Mouse (Mus musculus): Measurements from ENCODE around the gene Armh2. TPM values are rescaled to one million over a fixed set of nuclear protein-coding genes. Genes with fewer than 3 reads are reported as not detected.
A peak's percentile ranks its signal among the peaks of the same experiment; 100 is the strongest.
"Not testable (repeated sequence)": the region's sequence is repeated elsewhere in the genome, so short reads cannot be mapped to it uniquely, and the experiment has no call there.

The Armh2 gene
- polyA plus RNA-seq, 1 experiment from 2014 or later, result not detected

DNA sequence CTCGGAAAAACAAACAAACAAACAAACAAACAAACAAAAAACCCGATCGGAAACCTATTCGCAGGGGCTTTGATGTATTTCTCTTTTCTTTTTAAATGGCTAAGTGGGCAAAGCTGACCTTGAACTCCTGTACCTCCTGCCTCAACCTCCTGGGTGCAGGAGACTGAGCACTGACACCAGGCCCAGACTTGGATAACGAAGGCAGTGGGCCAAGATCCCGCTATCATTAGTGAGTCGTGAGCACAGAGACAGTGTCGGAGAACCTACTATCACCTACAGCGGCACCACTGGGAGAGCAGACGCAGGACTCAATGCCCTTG, 20.0 kb downstream of the Armh2 start:
- Histone ChIP-seq H3K27me3 (ENCODE audit: insufficient read depth, poor library complexity, severe bottlenecking) (no peaks in the 10 kb centered on the region), H3K4me3 (peak overlapping the region; percentile 98), H3K27ac (peak overlapping the region; percentile 99), H3K36me3 (peaks cover 37% of the 10 kb centered on the region), H3K4me1 (peaks cover 13% of the 10 kb centered on the region), H3K9me3 (no peaks in the 10 kb centered on the region)
- DNase-seq (ENCODE audit: low spot score), result no peak
- WGBS, result 3% methylated on average over 10 of the region's 10 CpGs

DNA sequence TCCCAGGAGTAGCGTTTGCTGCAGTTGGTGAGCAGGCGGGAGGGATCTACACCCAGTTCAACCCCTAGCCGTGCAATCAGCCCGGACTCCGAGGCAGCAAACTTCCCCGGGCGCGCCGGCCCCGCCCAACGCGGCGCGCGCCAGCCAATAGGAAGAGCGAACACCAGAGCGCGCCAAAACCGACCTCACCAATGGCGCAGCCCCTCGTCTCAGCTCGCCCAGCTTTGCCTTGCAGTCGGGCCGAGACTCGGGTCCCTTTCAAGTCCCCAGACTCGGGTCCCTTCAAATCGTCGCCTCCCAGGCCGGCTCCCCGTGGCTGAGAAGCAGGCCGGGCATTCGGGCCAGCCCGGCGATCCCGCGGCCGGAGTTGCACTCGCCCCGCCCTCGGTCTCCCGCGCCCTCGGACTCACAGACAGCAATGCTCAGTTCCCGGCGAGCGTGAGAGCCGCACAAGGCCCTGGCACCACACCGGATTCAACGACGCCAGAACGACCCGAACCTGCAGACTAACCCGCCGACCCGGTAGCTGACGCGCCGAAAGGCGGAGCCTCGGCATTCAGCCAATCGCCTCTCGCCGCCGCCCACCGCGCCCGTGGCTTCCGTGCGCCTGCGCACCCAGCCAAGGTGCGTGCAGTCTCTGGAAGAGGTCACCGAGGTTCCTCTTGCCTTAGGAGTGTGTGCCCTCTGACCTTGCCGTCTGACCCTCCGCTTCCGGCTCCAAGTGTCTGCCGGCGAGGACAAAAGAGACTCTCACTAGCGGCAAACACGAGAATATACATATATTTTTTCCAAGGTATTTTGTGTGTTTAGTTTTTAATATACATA, 20.6 kb downstream of the Armh2 start, which contains the start of gene Gmnn:
Gmnn (minus strand) TSS at position 521 of the 825 bp plus-strand sequence.
- peak; percentile 97 for DNase-seq (ENCODE audit: low spot score)
- WGBS, result under 1% methylated on average over 79 of the region's 79 CpGs
- Histone ChIP-seq H3K36me3 (peaks cover 32% of the 10 kb centered on the region), H3K4me1 (peaks cover 13% of the 10 kb centered on the region), H3K27me3 (ENCODE audit: insufficient read depth, poor library complexity, severe bottlenecking) (no peaks in the 10 kb centered on the region), H3K4me3 (peak within 1 kb of the TSS; percentile 98), H3K9me3 (no peaks in the 10 kb centered on the region), H3K27ac (peak within 1 kb of the TSS; percentile 99)

DNA sequence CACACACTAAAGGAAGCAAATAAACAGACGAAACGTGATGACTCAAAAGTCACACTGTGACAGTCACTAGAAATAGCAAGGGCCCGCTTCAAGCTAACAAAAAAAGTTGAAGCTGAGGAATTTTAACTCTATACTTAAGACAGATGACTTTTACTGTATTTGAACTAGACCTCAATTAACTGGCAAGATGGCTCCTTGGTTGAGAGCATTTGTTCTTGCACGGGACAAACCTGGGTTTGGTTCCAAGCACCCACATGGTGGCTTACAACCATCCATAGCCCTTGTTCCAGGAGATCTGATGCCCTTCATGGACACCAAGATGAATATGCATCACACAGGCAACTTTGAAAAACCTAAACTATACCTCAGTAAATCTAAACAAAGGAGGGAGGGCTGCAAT, 21.2 kb downstream of the Armh2 start:
- peak overlapping the region; percentile 99 for H3K27ac ChIP-seq
- H3K36me3 ChIP-seq, result peaks cover 25% of the 10 kb centered on the region
- 38% methylated on average over 4 of the region's 4 CpGs for WGBS

DNA sequence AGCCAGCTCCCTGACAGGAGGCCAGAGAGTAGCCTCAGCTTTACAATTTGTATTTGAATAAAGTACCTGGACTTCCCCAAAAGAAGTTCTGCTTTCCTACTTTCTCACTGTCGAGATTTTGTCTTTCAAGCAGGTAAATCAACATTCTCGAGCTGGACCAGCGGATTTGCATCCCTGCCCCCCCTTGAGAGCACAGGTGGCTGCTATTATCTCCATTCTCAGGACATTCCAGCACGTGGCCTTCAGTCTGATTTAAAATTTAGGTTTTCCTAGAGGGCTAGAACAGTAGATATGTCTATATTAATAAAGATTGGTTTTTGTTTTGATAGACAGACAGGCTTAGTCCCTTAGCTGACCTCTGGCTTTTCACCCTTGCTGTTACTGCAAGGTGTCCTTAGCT, 26.8 kb downstream of the Armh2 start:
- DNase-seq (ENCODE audit: low spot score); H3K27ac ChIP-seq: not testable (repeated sequence)
- 71% methylated on average over 4 of the region's 4 CpGs for WGBS

More for the DNA sequence above, 21.2 kb downstream of the Armh2 start:
- Histone ChIP-seq H3K4me1 (peaks cover 13% of the 10 kb centered on the region), H3K9me3 (no peaks in the 10 kb centered on the region), H3K27me3 (ENCODE audit: insufficient read depth, poor library complexity, severe bottlenecking) (no peaks in the 10 kb centered on the region), H3K4me3 (peak overlapping the region; percentile 98)
- DNase-seq (ENCODE audit: low spot score), result no peak

DNA sequence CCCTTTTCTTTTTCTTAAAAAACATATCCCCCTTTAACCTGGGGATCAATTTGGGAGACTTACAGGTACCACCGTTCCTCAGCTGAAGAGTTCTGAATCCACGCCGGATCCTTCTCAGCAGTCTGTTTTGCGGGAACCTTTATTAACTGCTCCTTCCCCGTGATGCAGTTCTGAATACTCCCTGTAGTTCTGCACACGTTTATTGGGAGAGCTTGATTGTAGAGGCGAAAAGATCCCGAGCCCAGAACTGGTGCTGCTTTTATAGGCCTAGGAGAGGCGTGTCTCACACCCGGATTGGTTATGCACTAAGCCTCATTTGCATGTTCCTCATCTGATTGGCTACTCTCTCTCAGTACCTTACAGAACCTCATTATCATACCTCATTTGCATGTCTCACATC, 30.4 kb downstream of the Armh2 start:
- H3K4me1 ChIP-seq; H3K4me3 ChIP-seq; H3K27ac ChIP-seq; H3K9me3 ChIP-seq; H3K36me3 ChIP-seq; DNase-seq (ENCODE audit: low spot score); H3K27me3 ChIP-seq (ENCODE audit: insufficient read depth, poor library complexity, severe bottlenecking): not testable (repeated sequence)
- WGBS, result 92% methylated on average over 9 of the region's 10 CpGs

More for the DNA sequence above, 26.8 kb downstream of the Armh2 start:
- not testable (repeated sequence) for H3K9me3 ChIP-seq; H3K36me3 ChIP-seq; H3K4me3 ChIP-seq; H3K4me1 ChIP-seq; H3K27me3 ChIP-seq (ENCODE audit: insufficient read depth, poor library complexity, severe bottlenecking)

DNA sequence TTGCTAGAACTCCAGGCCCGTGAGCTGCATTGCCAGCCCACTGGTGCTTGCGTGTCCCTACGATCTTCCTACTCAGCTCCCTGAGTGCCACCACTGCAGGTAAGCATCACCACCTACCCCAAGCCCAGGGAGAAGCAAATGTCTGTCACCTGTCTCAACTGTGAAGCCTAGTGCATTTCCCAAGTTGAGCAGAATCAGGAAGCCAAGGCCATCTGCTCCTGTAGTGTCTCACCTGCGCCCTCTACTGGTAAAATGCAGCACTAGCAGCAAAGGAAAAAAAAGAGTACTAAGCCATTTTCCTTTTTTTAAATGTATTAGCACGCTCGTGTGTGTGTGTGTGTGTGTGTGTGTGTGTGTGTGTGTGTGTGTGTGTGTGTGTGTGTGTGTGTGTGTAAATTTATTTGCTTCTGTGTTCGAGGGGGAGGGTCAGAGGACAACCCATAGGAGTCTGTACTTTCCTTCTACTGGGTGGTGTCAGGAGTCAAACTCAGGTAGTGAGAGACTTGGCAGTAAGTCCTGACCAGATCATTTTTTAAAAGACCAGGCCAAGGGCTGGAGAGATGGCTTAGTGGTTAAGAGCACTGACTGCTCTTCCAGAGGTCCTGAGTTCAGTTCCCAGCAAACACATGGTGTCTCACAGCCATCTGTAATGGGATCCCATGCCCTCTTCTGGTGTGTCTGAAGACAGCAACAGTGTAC, 35.3 kb downstream of the Armh2 start:
- DNase-seq (ENCODE audit: low spot score), result no peak
- no peaks in the 10 kb centered on the region for H3K27me3 ChIP-seq (ENCODE audit: insufficient read depth, poor library complexity, severe bottlenecking)
- H3K9me3 ChIP-seq, result no peaks in the 10 kb centered on the region
- H3K4me3 ChIP-seq, result no peak overlapping the region
- no peaks in the 10 kb centered on the region for H3K4me1 ChIP-seq
- 55% methylated on average over 7 of the region's 7 CpGs for WGBS
- no peaks in the 10 kb centered on the region for H3K36me3 ChIP-seq
- no peak overlapping the region for H3K27ac ChIP-seq

DNA sequence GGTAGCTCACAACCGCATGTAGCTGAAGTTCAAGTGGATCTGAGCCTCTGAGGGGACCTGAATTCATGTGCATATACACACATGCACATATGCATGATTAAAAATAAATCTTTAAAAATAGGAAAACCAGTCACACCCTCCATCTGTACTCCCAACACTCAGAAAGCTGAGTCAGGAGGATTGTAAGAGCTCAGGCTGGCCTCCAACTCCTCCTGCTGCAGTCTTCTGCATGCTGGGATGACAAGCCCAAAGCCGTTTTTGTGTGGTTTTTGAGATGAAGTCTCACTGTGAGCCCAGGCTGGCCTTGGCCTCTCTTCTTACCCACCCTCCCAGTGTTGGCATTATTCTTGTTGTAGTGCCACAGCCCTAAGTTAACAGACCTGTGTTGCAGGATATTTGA, 37.0 kb downstream of the Armh2 start:
- WGBS, result 74% methylated on average over 2 of the region's 2 CpGs
- DNase-seq (ENCODE audit: low spot score), result no peak
- Histone ChIP-seq H3K36me3 (no peaks in the 10 kb centered on the region), H3K9me3 (no peaks in the 10 kb centered on the region), H3K4me3 (no peak overlapping the region), H3K4me1 (no peaks in the 10 kb centered on the region), H3K27ac (no peak overlapping the region), H3K27me3 (ENCODE audit: insufficient read depth, poor library complexity, severe bottlenecking) (no peaks in the 10 kb centered on the region)

DNA sequence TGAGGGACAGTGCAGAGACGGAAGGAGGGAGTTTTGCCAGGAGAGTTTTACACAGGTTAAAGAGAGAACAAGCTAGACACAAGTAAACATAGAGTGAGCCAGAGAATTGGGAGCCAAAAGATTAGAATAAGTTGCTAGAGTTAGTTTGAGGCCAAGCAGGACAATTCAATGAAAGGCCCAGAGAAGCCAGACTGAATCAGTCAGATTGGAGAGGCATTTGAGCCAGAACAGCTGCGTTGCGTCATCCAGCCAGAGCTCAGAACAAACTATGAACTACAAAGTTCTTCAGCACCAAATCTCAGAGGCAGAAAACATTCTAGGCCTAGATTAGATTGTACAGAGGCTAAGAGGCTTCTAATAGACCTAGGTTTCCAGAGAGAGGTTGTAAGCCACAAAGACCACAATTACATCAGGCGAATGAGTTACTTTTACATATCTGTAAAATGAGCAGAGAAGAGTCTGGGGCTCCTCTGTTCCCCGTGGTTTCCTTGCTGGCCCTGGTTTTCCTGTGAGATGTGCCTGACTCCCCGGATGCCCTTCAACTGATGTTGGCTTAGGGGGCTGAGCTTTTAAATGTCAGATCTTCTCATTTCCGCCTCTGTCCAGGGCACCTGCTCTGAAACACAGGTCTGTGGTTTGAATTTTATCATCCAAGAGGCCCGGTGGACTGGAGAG, 37.8 kb downstream of the Armh2 start:
- Histone ChIP-seq H3K4me1 (no peaks in the 10 kb centered on the region), H3K27me3 (ENCODE audit: insufficient read depth, poor library complexity, severe bottlenecking) (no peaks in the 10 kb centered on the region), H3K27ac (no peak overlapping the region), H3K4me3 (no peak overlapping the region), H3K9me3 (no peaks in the 10 kb centered on the region), H3K36me3 (no peaks in the 10 kb centered on the region)
- DNase-seq (ENCODE audit: low spot score), result no peak
- WGBS, result 73% methylated on average over 8 of the region's 8 CpGs

DNA sequence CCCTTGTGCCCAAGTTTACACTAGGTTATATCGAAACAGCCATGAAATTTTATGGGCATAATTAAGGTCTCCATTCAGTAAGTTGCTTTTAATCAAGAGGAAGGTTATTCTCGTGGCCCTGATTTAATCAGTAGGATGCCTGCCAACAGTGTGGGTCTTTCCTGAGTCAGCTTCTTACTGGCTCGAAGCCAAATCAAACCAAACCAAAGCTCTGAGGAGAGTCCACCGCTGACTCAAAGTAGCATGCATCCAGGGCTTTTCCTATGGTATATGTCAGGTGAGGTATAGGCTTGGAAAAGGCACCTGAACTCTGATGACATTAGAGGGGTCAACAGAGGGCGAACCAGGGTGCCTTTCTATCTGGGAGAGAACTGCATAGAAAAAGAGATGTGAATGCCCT, 40.9 kb downstream of the Armh2 start:
- Histone ChIP-seq H3K4me1 (no peaks in the 10 kb centered on the region), H3K27ac (no peak overlapping the region), H3K9me3 (no peaks in the 10 kb centered on the region), H3K36me3 (no peaks in the 10 kb centered on the region), H3K27me3 (ENCODE audit: insufficient read depth, poor library complexity, severe bottlenecking) (no peaks in the 10 kb centered on the region), H3K4me3 (no peak overlapping the region)
- no peak for DNase-seq (ENCODE audit: low spot score)
- 67% methylated on average over 5 of the region's 5 CpGs for WGBS

DNA sequence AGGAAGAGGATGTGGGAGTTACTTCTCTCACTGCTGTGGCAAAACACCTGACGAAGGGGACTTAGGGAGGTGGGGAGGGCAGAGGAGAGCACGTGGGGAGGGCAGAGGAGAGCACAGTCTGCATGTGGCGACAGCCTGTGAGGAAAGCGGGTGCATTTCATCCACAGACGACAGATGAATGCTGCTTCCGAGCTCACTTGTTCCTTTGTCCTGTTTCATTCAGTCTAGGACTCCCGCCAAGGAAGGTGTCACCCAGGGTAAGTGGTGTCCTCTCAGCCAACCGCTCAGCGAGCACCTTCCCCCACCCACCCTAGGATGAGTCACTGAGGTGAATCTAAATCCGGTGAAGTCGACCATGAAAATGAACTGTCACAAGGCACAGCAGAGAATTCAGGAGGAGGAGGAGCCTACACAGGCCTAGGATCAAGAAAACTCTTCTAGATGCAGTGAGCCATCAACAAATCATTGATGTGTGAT, 45.0 kb downstream of the Armh2 start:
- Histone ChIP-seq H3K27me3 (ENCODE audit: insufficient read depth, poor library complexity, severe bottlenecking) (no peaks in the 10 kb centered on the region), H3K36me3 (no peaks in the 10 kb centered on the region), H3K4me1 (no peaks in the 10 kb centered on the region), H3K9me3 (no peaks in the 10 kb centered on the region), H3K4me3 (no peak overlapping the region), H3K27ac (no peak overlapping the region)
- WGBS, result 50% methylated on average over 11 of the region's 11 CpGs
- no peak for DNase-seq (ENCODE audit: low spot score)

DNA sequence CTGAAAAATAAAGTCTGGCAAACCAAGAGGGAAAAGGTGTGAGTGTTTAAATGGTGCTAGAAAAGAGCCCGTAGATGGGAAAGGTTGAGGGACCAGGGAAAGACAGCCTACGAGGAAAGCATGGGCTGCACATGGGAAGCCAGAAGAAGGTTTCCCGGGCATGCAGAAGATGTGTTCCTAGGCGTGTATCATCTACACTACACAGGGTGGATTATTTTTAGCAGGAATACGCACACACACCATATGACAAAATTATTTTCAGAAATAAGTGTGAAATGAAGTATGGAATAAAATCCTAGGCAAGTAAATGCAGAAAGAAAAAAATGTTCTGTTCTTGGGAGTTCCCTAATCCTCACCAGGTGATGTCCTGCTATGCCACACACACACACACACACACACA, 46.4 kb downstream of the Armh2 start:
- H3K36me3 ChIP-seq, result no peaks in the 10 kb centered on the region
- H3K4me1 ChIP-seq, result no peaks in the 10 kb centered on the region
- H3K4me3 ChIP-seq, result no peak overlapping the region
- no peaks in the 10 kb centered on the region for H3K27me3 ChIP-seq (ENCODE audit: insufficient read depth, poor library complexity, severe bottlenecking)
- WGBS, result 83% methylated on average over 5 of the region's 5 CpGs
- H3K27ac ChIP-seq, result no peak overlapping the region
- no peaks in the 10 kb centered on the region for H3K9me3 ChIP-seq
- no peak for DNase-seq (ENCODE audit: low spot score)

DNA sequence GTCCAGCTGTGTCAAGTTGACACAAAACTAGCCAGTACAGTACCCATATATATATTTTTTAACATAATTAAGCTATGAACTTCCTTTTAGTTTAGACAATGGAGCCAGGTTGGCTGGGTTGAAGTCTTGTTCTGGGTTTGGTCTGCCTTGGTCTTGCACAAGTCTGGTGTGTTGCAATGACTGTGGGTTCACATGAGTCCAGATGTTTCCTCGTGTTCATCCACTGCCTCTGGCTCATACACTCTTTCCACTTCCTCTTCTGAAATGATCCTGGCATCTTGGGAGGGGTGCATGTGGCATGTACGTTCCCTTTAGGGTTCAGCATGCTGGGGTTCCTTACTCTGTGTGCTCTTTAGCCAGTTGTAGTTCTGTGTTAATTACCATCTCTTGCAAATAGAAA, 50.3 kb downstream of the Armh2 start:
- no peak overlapping the region for H3K4me3 ChIP-seq
- DNase-seq (ENCODE audit: low spot score), result no peak
- no peaks in the 10 kb centered on the region for H3K4me1 ChIP-seq
- H3K27me3 ChIP-seq (ENCODE audit: insufficient read depth, poor library complexity, severe bottlenecking), result no peaks in the 10 kb centered on the region
- no peak overlapping the region for H3K27ac ChIP-seq
- H3K9me3 ChIP-seq, result no peaks in the 10 kb centered on the region
- H3K36me3 ChIP-seq, result no peaks in the 10 kb centered on the region
- WGBS, result 63% methylated on average over 2 of the region's 2 CpGs

DNA sequence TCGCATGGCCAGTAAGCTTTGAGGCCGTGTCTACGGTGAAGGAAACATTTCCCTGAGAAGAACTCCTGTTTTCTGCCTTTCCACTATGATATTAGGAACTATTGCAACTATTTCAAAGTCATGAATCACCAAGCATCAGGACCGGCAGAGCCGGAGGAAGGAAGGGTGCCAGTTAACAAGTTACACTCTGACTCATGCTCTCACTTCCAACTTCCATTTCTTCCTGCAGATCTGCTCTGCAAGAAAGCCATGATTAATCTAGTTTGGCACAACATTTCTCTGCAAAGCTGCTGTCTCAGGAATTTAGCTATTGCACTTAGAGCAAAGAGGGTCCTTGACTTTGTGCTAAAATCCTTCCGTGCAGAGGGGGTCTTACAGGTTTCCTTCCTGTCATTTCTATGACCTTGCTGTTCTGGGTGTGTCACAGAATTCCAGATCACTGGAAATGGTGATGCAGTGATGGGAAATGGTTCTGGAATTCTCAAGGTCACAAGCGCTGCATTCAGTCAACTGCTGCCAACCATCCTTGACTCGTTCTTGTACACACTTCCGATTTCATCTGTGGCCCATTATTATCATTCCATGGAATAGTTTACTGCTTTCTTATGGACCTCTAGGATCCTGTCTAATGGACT, 51.5 kb downstream of the Armh2 start:
- WGBS, result 80% methylated on average over 9 of the region's 9 CpGs
- no peak overlapping the region for H3K4me3 ChIP-seq
- no peak for DNase-seq (ENCODE audit: low spot score)
- no peaks in the 10 kb centered on the region for H3K27me3 ChIP-seq (ENCODE audit: insufficient read depth, poor library complexity, severe bottlenecking)
- H3K27ac ChIP-seq, result no peak overlapping the region
- no peaks in the 10 kb centered on the region for H3K4me1 ChIP-seq
- H3K36me3 ChIP-seq, result no peaks in the 10 kb centered on the region
- H3K9me3 ChIP-seq, result no peaks in the 10 kb centered on the region
